Comparison of ENCODE assay signal across 9 mouse cellular contexts in the genomic region with DNA sequence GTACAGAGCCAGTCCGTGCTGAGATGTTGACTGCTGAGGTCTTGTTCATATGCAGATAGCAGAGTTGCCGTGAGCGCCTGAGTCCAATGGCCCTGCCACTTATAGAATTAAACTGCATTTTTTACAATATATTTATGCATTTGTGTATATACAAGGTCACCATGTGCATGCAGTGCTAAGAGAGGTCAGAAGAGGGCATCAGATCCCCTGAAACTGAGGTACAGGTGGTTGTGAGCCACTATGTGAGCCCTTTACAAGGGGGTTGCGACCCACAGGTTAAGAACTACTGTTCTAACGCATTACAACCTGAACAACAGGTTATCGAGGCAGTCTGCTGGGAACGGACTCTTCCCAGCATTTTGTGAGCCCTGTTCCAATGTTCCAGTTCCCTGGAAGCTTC.
A peak's percentile ranks its signal among the peaks of the same experiment; 100 is the strongest.
DNase-seq lines count a peak whose midpoint lies in the region; ATAC-seq and TF ChIP-seq lines count a peak whose summit lies in the region.
"Had no signal": no experiment of that assay in that cellular context is flagged by ENCODE, and none has a peak within 500 bp of the region (broad histone marks: within the 10 kb centered on the region; RNA-seq: fewer than 3 reads in every experiment).

No protein-coding gene starts in this region.

- TF ChIP-seq POLR2A in spleen, adult 2 months (IDR thresholded peaks at IDR 0.05; ENCODE audit: low read depth, low read length) = no peak
- no peak for TF ChIP-seq POLR2A in cortical plate, adult 2 months (IDR thresholded peaks at IDR 0.05; ENCODE audit: extremely low read depth, insufficient read depth, low read length)

- H3K4me3 ChIP-seq in hindbrain, postnatal 0 days (ENCODE audit: low read length) = no peak overlapping the region
- H3K4me3 ChIP-seq in hindbrain, embryonic 10.5 days = no peak overlapping the region
- no peak overlapping the region for H3K4me3 ChIP-seq in spleen, adult 2 months (ENCODE audit: extremely low read depth, insufficient read depth, insufficient read length)
- no peak overlapping the region for H3K4me3 ChIP-seq in cortical plate, adult 2 months (ENCODE audit: insufficient read depth, low read length)
- H3K4me3 ChIP-seq in neural tube, embryonic 15.5 days (replicated peaks) = no peak overlapping the region
- H3K4me3 ChIP-seq: neural tube, embryonic 12.5 days had no signal

- no peak for ATAC-seq in hindbrain, postnatal 0 days
- no peak for ATAC-seq in neural tube, embryonic 15.5 days (ENCODE audit: low FRiP score)

- no peak overlapping the region for H3K4me2 ChIP-seq in hindbrain, postnatal 0 days (ENCODE audit: low read depth, low read length)
- no peak overlapping the region for H3K4me2 ChIP-seq in neural tube, embryonic 15.5 days
- H3K4me2 ChIP-seq: neural tube, embryonic 12.5 days had no signal

- TF ChIP-seq CTCF in hindbrain, postnatal 0 days (IDR thresholded peaks at IDR 0.05; ENCODE audit: low read depth) = peak; percentile 53
- peak; percentile 27; the same call in 1 of the 2 replicates for TF ChIP-seq CTCF in spleen, adult 2 months (IDR thresholded peaks at IDR 0.05; ENCODE audit: extremely low read depth, insufficient read depth, insufficient read length, insufficient replicate concordance)
- TF ChIP-seq CTCF in cortical plate, adult 2 months (IDR thresholded peaks at IDR 0.05; ENCODE audit: extremely low read depth, insufficient read depth, low read length) = 0 out of 2 replicates have a peak, but pooled peaks have one; percentile 18

- H3K9me3 ChIP-seq in hindbrain, postnatal 0 days (ENCODE audit: low read length) = no peaks in the 10 kb centered on the region
- no peaks in the 10 kb centered on the region for H3K9me3 ChIP-seq in hindbrain, embryonic 10.5 days
- H3K9me3 ChIP-seq in neural tube, embryonic 15.5 days (replicated peaks) = no peaks in the 10 kb centered on the region
- H3K9me3 ChIP-seq: neural tube, embryonic 12.5 days had no signal

- H3K36me3 ChIP-seq in hindbrain, postnatal 0 days (ENCODE audit: insufficient read depth, low read length) = no peaks in the 10 kb centered on the region
- H3K36me3 ChIP-seq in hindbrain, embryonic 10.5 days = no peaks in the 10 kb centered on the region
- H3K36me3 ChIP-seq in spleen, adult 2 months (ENCODE audit: control insufficient read depth, insufficient read depth, low read length) = no peaks in the 10 kb centered on the region
- H3K36me3 ChIP-seq in neural tube, embryonic 15.5 days = no peaks in the 10 kb centered on the region
- H3K36me3 ChIP-seq: neural tube, embryonic 12.5 days had no signal

- H3K9ac ChIP-seq in hindbrain, postnatal 0 days (replicated peaks; ENCODE audit: low read length) = no peak overlapping the region
- no peak overlapping the region for H3K9ac ChIP-seq in neural tube, embryonic 15.5 days (replicated peaks)
- H3K9ac ChIP-seq: neural tube, embryonic 12.5 days had no signal

- no peaks in the 10 kb centered on the region for H3K4me1 ChIP-seq in hindbrain, postnatal 0 days (ENCODE audit: insufficient read depth, low read length)
- H3K4me1 ChIP-seq in hindbrain, embryonic 10.5 days (replicated peaks) = no peaks in the 10 kb centered on the region
- H3K4me1 ChIP-seq in spleen, adult 2 months (ENCODE audit: control insufficient read depth, insufficient read depth, insufficient read length) = no peaks in the 10 kb centered on the region
- H3K4me1 ChIP-seq in cortical plate, adult 2 months (ENCODE audit: control insufficient read depth, insufficient read depth, low read length) = no peaks in the 10 kb centered on the region
- H3K4me1 ChIP-seq in neural tube, embryonic 15.5 days = no peaks in the 10 kb centered on the region
- H3K4me1 ChIP-seq: neural tube, embryonic 12.5 days had no signal

- H3K27ac ChIP-seq in hindbrain, postnatal 0 days = no peak overlapping the region
- no peak overlapping the region for H3K27ac ChIP-seq in hindbrain, embryonic 10.5 days
- no peak overlapping the region for H3K27ac ChIP-seq in spleen, adult 2 months (ENCODE audit: insufficient read depth, low read length)
- H3K27ac ChIP-seq in cortical plate, adult 2 months (ENCODE audit: insufficient read depth, low read length) = no peak overlapping the region
- no peak overlapping the region for H3K27ac ChIP-seq in neural tube, embryonic 15.5 days (replicated peaks)
- H3K27ac ChIP-seq: neural tube, embryonic 12.5 days had no signal

- 72% methylated on average over 7 of the region's 7 CpGs for WGBS in hindbrain, postnatal 0 days
- WGBS in hindbrain, embryonic 10.5 days = 68% methylated on average over 7 of the region's 7 CpGs
- 75% methylated on average over 7 of the region's 7 CpGs for WGBS in spleen, adult 2 months
- WGBS in neural tube, embryonic 15.5 days = 68% methylated on average over 7 of the region's 7 CpGs

- H3K27me3 ChIP-seq in hindbrain, postnatal 0 days (ENCODE audit: insufficient read depth, low read length) = no peaks in the 10 kb centered on the region
- H3K27me3 ChIP-seq in hindbrain, embryonic 10.5 days (ENCODE audit: insufficient read depth, poor library complexity, severe bottlenecking) = no peaks in the 10 kb centered on the region
- no peaks in the 10 kb centered on the region for H3K27me3 ChIP-seq in spleen, adult 2 months (ENCODE audit: control insufficient read depth, insufficient read depth, low read length)
- no peaks in the 10 kb centered on the region for H3K27me3 ChIP-seq in neural tube, embryonic 15.5 days (replicated peaks)
- H3K27me3 ChIP-seq: neural tube, embryonic 12.5 days had no signal

- DNase-seq in hindbrain, postnatal 0 days (ENCODE audit: low spot score) = peak; percentile 6
- DNase-seq in hindbrain, embryonic 10.5 days (ENCODE audit: low spot score) = no peak
- DNase-seq in spleen, adult 2 months (ENCODE audit: low read depth in 1 of 2, low spot score in 2 of 2) = no peak
- no peak for DNase-seq in spleen, postnatal 14 days (ENCODE audit: low spot score in 2 of 2)
- no peak for DNase-seq in MN1 (ENCODE audit: low spot score)
- DNase-seq: heart, adult 11 months had no signal
